In genomic region chr13:24576338-24577119, GRCm38 (mm10) we compare ENCODE assay signal across 7 mouse cellular contexts. TPM values are rescaled to one million over a fixed set of nuclear protein-coding genes. Genes with fewer than 3 reads are reported as not detected.
A peak's percentile ranks its signal among the peaks of the same experiment; 100 is the strongest.
DNase-seq lines count a peak whose midpoint lies in the region; ATAC-seq and TF ChIP-seq lines count a peak whose summit lies in the region.

No protein-coding gene starts in this region.

- no peak for TF ChIP-seq EP300 in stomach, postnatal 0 days (optimal IDR thresholded peaks at IDR 0.05)

- H3K4me1 ChIP-seq in stomach, postnatal 0 days (replicated peaks; ENCODE audit: control insufficient read depth, insufficient read depth), result no peaks in the 10 kb centered on the region

- no peaks in the 10 kb centered on the region for H3K27me3 ChIP-seq in stomach, postnatal 0 days (ENCODE audit: control insufficient read depth, insufficient read depth, low read length)

- no peaks in the 10 kb centered on the region for H3K9me3 ChIP-seq in stomach, postnatal 0 days (ENCODE audit: control insufficient read depth, low read length)

- 52% methylated on average over 11 of the region's 11 CpGs for WGBS in stomach, postnatal 0 days

- peak; percentile 67 for ATAC-seq in stomach, postnatal 0 days (ENCODE audit: low FRiP score, low TSS enrichment)

- no peak overlapping the region for H3K4me2 ChIP-seq in stomach, postnatal 0 days (replicated peaks; ENCODE audit: low read depth)

- no peaks in the 10 kb centered on the region for H3K36me3 ChIP-seq in stomach, postnatal 0 days (ENCODE audit: control insufficient read depth, insufficient read depth, low read length)

- TF ChIP-seq CTCF in stomach, postnatal 0 days (IDR thresholded peaks at IDR 0.05; ENCODE audit: low read depth), result no peak

- H3K9ac ChIP-seq in stomach, postnatal 0 days (ENCODE audit: low read length), result no peak overlapping the region

- peak; percentile 44 for DNase-seq in ZHBTc4 (ENCODE audit: low read depth, low spot score)
- peak; percentile 79 for DNase-seq in c-Kit-positive CD71-positive TER-119-positive erythroid progenitor cells, embryonic 14.5 days (ENCODE audit: low spot score)
- peak; percentile 56 to 66 for DNase-seq in frontal cortex, postnatal 14 days (ENCODE audit: low spot score in 2 of 2)
- peak; percentile 63 to 87 for DNase-seq in layer of hippocampus, postnatal 14 days (ENCODE audit: low spot score in 2 of 2)
- peak; percentile 80 for DNase-seq in mesoderm, embryonic 11.5 days (ENCODE audit: low read depth, low spot score)
- no peak for DNase-seq in stomach, postnatal 0 days (ENCODE audit: low spot score)
- DNase-seq in thymus, postnatal 4 days, result no peak

- no peak overlapping the region for H3K4me3 ChIP-seq in stomach, postnatal 0 days (ENCODE audit: low read depth, low read length)

- H3K27ac ChIP-seq in stomach, postnatal 0 days (replicated peaks), result no peak overlapping the region

RNA-seq across cellular contexts. Expression of gene Ripor2, which starts 5.5 kb away (rescaled TPM):
- total RNA-seq in layer of hippocampus, postnatal 14 days (2021), result 10 to 100 TPM; 66.1 to 68.3 TPM
- polyA plus RNA-seq in stomach, postnatal 0 days (2015; fragmentation: Nextera tagmentation; extraction: Ambion mirVana), result 1.6 and 1.8 TPM in 2 replicates

Comparison
In these comparisons a context has a peak if more than half of its experiments do, and no peak if none do; other contexts are left out.
1. DNase-seq: peak in ZHBTc4 (single experiment), c-Kit-positive CD71-positive TER-119-positive erythroid progenitor cells, embryonic 14.5 days (single experiment), frontal cortex, postnatal 14 days (2 of 2), layer of hippocampus, postnatal 14 days (2 of 2) and mesoderm, embryonic 11.5 days (single experiment); none in stomach, postnatal 0 days (single experiment) and thymus, postnatal 4 days (single experiment).